Mouse (Mus musculus): ENCODE data around the gene Trip12.

Trip12 gene

GRCm38 (mm10) chr1:84795335-84795734, 45.0 kb downstream of the Trip12 start:
- in situ Hi-C loops (cut with MboI, MseI), result loop anchor here (10.0 kb wide), 1 partner anchor 51 kb away; no protein-coding TSS in a partner anchor

- in situ Hi-C loops (cut with MboI, MseI), result loop anchor here (5.0 to 10.0 kb wide), 2 partner anchors 47 to 51 kb away; partner anchors contain the start of gene Trip12
These were observed 48.9 kb downstream of the Trip12 start for GRCm38 (mm10) chr1:84791393-84791792.

GRCm38 (mm10) chr1:84780630-84781029, 59.7 kb downstream of the Trip12 start:
- in situ Hi-C loops (cut with MboI, MseI), result no loop called here

GRCm38 (mm10) chr1:84777455-84777854, 62.9 kb downstream of the Trip12 start:
- in situ Hi-C loops (cut with MboI, MseI), result no loop called here

GRCm38 (mm10) chr1:84758843-84759242, 81.5 kb downstream of the Trip12 start:
- in situ Hi-C loops (cut with MboI, MseI), result no loop called here

- in situ Hi-C loops (cut with MboI, MseI), result loop anchor here (10.0 kb wide), 1 partner anchor 53 kb away; no protein-coding TSS in a partner anchor
These were observed 98.2 kb downstream of the Trip12 start for GRCm38 (mm10) chr1:84742156-84742555.

GRCm38 (mm10) chr1:84740080-84740479, 100.2 kb downstream of the Trip12 start:
- in situ Hi-C loops (cut with MboI, MseI), result loop anchor here (10.0 kb wide), 1 partner anchor 55 kb away; no protein-coding TSS in a partner anchor

GRCm38 (mm10) chr1:84737097-84737496, 103.2 kb downstream of the Trip12 start:
- in situ Hi-C loops (cut with MboI, MseI), result no loop called here

GRCm38 (mm10) chr1:84733799-84734198, 106.5 kb downstream of the Trip12 start:
- in situ Hi-C loops (cut with MboI, MseI), result no loop called here

- in situ Hi-C loops (cut with MboI, MseI), result no loop called here
These were observed 108.6 kb downstream of the Trip12 start for GRCm38 (mm10) chr1:84731763-84732162.

- in situ Hi-C loops (cut with MboI, MseI), result no loop called here
These were observed 117.5 kb downstream of the Trip12 start for GRCm38 (mm10) chr1:84722841-84723240.

GRCm38 (mm10) chr1:84722371-84722770, 117.9 kb downstream of the Trip12 start:
- in situ Hi-C loops (cut with MboI, MseI), result no loop called here

- in situ Hi-C loops (cut with MboI, MseI), result no loop called here
These were observed 118.4 kb downstream of the Trip12 start for GRCm38 (mm10) chr1:84721942-84722341.

- in situ Hi-C loops (cut with MboI, MseI), result no loop called here
These were observed 130.2 kb downstream of the Trip12 start for GRCm38 (mm10) chr1:84709810-84710785.

- in situ Hi-C loops (cut with MboI, MseI), result no loop called here
These were observed 130.9 kb downstream of the Trip12 start for GRCm38 (mm10) chr1:84709406-84709805.

- in situ Hi-C loops (cut with MboI, MseI), result no loop called here
These were observed 140.1 kb downstream of the Trip12 start for GRCm38 (mm10) chr1:84700254-84700653.

- in situ Hi-C loops (cut with MboI, MseI), result no loop called here
These were observed 143.2 kb downstream of the Trip12 start for GRCm38 (mm10) chr1:84697136-84697535.

GRCm38 (mm10) chr1:84695517-84696411, 144.6 kb downstream of the Trip12 start, which contains the start of gene Dner:
Gene Dner, minus strand, starts transcription at chr1:84696221.
- in situ Hi-C loops (cut with MboI, MseI), result no loop called here

GRCm38 (mm10) chr1:84694688-84695474, 145.4 kb downstream of the Trip12 start:
- in situ Hi-C loops (cut with MboI, MseI), result no loop called here

- in situ Hi-C loops (cut with MboI, MseI), result no loop called here
These were observed 162.4 kb downstream of the Trip12 start for GRCm38 (mm10) chr1:84677910-84678309.

Measured in regulatory T cell (primary cell).